Mouse (Mus musculus): ENCODE data around the gene Fndc10. TPM values are rescaled to one million over a fixed set of nuclear protein-coding genes. Genes with fewer than 3 reads are reported as not detected.

Gene Fndc10
- polyA plus RNA-seq, 1 experiment = 11.8 TPM

- no peaks in the 10 kb centered on the region; the same call in 1 of the 2 replicates for H3K4me1 ChIP-seq (ENCODE audit: control insufficient read depth, insufficient read depth, low read length)
- TF ChIP-seq CTCF (IDR thresholded peaks at IDR 0.05; ENCODE audit: insufficient read depth, low read length) (peak; percentile 21; the same call in 1 of the 2 replicates), POLR2A (IDR thresholded peaks at IDR 0.05; ENCODE audit: borderline replicate concordance, extremely low read depth, low read depth, low read length) (no peak)
- DNase-seq = no peak
- H3K4me3 ChIP-seq (replicated peaks; ENCODE audit: extremely low read depth, low read depth, low read length) = no peak overlapping the region
These were observed 6.3 kb downstream of the Fndc10 start for GRCm38 (mm10) chr4:155700425-155700824.

DNA sequence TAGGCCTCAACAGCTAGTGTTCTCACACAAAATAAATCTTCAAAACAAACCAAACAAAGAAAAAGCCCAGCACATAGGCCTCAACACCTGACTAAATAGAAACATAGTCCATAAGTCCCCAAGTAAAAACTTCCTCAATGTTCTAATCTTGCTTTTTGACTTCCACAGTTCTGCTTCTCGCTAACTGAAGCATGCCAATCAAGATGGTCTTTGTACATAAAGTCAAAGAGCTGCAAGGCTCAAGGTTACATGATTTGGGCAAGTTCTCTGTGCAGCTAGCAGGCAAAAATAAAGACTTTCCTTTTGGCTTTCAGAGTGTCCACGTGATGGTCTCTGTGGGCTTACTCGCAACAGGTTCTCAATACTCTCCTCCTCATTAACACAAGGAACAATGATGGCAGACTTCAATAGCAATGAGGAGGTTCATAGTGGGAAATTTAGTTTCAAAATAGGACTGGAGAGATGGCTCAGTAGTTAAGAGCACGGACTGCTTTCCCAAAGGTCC is 9.3 kb downstream of the Fndc10 start:
- no peak overlapping the region for H3K4me3 ChIP-seq (replicated peaks; ENCODE audit: extremely low read depth, low read depth, low read length)
- peaks cover 5% of the 10 kb centered on the region for H3K4me1 ChIP-seq (ENCODE audit: control insufficient read depth, insufficient read depth, low read length)
- WGBS = 95% methylated on average over 4 of the region's 4 CpGs
- no peak for DNase-seq
- TF ChIP-seq CTCF (IDR thresholded peaks at IDR 0.05; ENCODE audit: insufficient read depth, low read length) (no peak), POLR2A (IDR thresholded peaks at IDR 0.05; ENCODE audit: borderline replicate concordance, extremely low read depth, low read depth, low read length) (no peak)

GRCm38 (mm10) chr4:155704721-155705591 is 10.8 kb downstream of the Fndc10 start, which contains the start of gene Ssu72:
TSS of gene Ssu72 (plus strand) at chr4:155704800.
- Histone ChIP-seq H3K4me3 (replicated peaks; ENCODE audit: extremely low read depth, low read depth, low read length) (peak within 1 kb of the TSS; percentile 98), H3K4me1 (ENCODE audit: control insufficient read depth, insufficient read depth, low read length) (peaks cover 5% of the 10 kb centered on the region)
- DNase-seq = peak; percentile 98
- WGBS = under 1% methylated on average over 83 of the region's 83 CpGs
- TF ChIP-seq POLR2A (IDR thresholded peaks at IDR 0.05; ENCODE audit: borderline replicate concordance, extremely low read depth, low read depth, low read length) = peak; percentile 78; the same call in 1 of the 2 replicates
- TF ChIP-seq CTCF (IDR thresholded peaks at IDR 0.05; ENCODE audit: insufficient read depth, low read length) = no peak

DNA sequence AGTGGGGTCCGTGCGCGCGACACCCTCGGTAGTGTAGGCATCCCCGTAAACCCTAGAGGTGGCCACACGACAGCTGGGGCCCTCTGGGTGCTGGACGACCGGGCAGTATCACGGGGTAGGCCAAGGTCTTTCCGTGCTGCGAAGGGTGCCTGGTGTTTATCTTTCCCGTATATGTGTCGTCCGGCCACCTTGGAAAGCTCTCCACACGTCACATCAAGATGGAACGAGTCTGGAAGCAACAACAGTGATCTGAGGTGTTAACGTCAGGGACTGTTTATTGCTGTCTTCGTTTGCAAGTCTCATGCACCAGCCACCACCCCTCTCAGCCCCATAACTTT is 11.4 kb downstream of the Fndc10 start:
- DNase-seq = no peak
- TF ChIP-seq CTCF (IDR thresholded peaks at IDR 0.05; ENCODE audit: insufficient read depth, low read length) = no peak
- no peak for TF ChIP-seq POLR2A (IDR thresholded peaks at IDR 0.05; ENCODE audit: borderline replicate concordance, extremely low read depth, low read depth, low read length)

DNA sequence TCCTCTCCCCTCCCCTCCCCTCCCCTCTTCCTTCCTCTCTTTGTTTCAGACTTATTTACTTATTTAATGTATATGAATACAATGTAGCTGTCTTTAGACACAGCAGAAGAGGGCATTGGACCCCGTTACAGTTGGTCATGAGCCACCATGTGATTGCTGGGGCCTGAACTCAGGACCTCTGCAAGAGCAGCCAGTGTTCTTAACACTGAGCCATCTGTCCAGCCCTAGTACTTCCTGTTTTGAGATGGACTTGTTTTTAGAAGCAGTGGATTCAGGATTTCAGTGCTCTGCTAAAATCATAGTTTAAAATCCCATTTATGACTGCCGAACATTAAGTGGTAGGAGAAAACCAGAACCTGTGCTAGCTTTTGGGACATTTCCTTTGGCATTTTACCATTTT is 14.4 kb downstream of the Fndc10 start:
- no peak for DNase-seq
- 50% methylated on average over 2 of the region's 2 CpGs for WGBS
- TF ChIP-seq POLR2A (IDR thresholded peaks at IDR 0.05; ENCODE audit: borderline replicate concordance, extremely low read depth, low read depth, low read length) (no peak), CTCF (IDR thresholded peaks at IDR 0.05; ENCODE audit: insufficient read depth, low read length) (no peak)
- H3K4me3 ChIP-seq (replicated peaks; ENCODE audit: extremely low read depth, low read depth, low read length) = no peak overlapping the region
- peaks cover 17% of the 10 kb centered on the region for H3K4me1 ChIP-seq (ENCODE audit: control insufficient read depth, insufficient read depth, low read length)

More for the DNA sequence above, 11.4 kb downstream of the Fndc10 start:
- WGBS = under 1% methylated on average over 19 of the region's 19 CpGs
- Histone ChIP-seq H3K4me3 (replicated peaks; ENCODE audit: extremely low read depth, low read depth, low read length) (peak overlapping the region; percentile 98), H3K4me1 (ENCODE audit: control insufficient read depth, insufficient read depth, low read length) (peaks cover 10% of the 10 kb centered on the region)

- Histone ChIP-seq H3K4me3 (replicated peaks; ENCODE audit: extremely low read depth, low read depth, low read length) (no peak overlapping the region), H3K4me1 (ENCODE audit: control insufficient read depth, insufficient read depth, low read length) (peaks cover 17% of the 10 kb centered on the region)
- no peak for TF ChIP-seq CTCF (IDR thresholded peaks at IDR 0.05; ENCODE audit: insufficient read depth, low read length)
- no peak for TF ChIP-seq POLR2A (IDR thresholded peaks at IDR 0.05; ENCODE audit: borderline replicate concordance, extremely low read depth, low read depth, low read length)
- DNase-seq = no peak
These were observed 14.8 kb downstream of the Fndc10 start for GRCm38 (mm10) chr4:155708988-155709387.

GRCm38 (mm10) chr4:155710521-155711252 is 16.5 kb downstream of the Fndc10 start:
- no peak for TF ChIP-seq POLR2A (IDR thresholded peaks at IDR 0.05; ENCODE audit: borderline replicate concordance, extremely low read depth, low read depth, low read length)
- TF ChIP-seq CTCF (IDR thresholded peaks at IDR 0.05; ENCODE audit: insufficient read depth, low read length) = no peak
- WGBS = 29% methylated on average over 6 of the region's 6 CpGs
- no peak overlapping the region for H3K4me3 ChIP-seq (replicated peaks; ENCODE audit: extremely low read depth, low read depth, low read length)
- no peak for DNase-seq
- peaks cover 17% of the 10 kb centered on the region for H3K4me1 ChIP-seq (ENCODE audit: control insufficient read depth, insufficient read depth, low read length)

- H3K4me3 ChIP-seq (replicated peaks; ENCODE audit: extremely low read depth, low read depth, low read length) = no peak overlapping the region
- TF ChIP-seq POLR2A (IDR thresholded peaks at IDR 0.05; ENCODE audit: borderline replicate concordance, extremely low read depth, low read depth, low read length) = no peak
- TF ChIP-seq CTCF (IDR thresholded peaks at IDR 0.05; ENCODE audit: insufficient read depth, low read length) = no peak
- no peaks in the 10 kb centered on the region for H3K4me1 ChIP-seq (ENCODE audit: control insufficient read depth, insufficient read depth, low read length)
- DNase-seq = peak; percentile 26
- WGBS = 53% methylated on average over 4 of the region's 4 CpGs
These were observed 27.5 kb downstream of the Fndc10 start for GRCm38 (mm10) chr4:155721668-155722083.

DNA sequence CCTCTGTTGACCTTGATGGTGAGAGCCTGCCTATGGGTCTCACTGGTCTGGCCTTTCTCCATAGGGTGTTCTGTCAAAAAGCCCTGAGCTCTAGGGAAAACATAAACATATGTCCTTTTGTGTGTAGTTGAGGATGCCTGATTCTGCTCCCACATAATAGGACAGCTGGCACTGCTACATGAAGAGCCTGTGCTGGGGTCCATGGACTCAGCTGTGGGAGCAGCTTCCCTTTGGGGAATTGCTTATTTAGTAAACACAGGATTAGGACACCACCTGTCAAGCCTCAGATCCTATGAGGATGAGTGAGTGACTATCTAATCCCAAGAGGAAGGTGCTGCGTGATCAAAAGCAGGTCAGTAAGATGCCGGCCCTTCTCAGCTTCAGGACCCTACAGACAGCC is 33.9 kb downstream of the Fndc10 start:
- DNase-seq = no peak
- WGBS = 89% methylated on average over 2 of the region's 2 CpGs
- no peak overlapping the region for H3K4me3 ChIP-seq (replicated peaks; ENCODE audit: extremely low read depth, low read depth, low read length)
- H3K4me1 ChIP-seq (ENCODE audit: control insufficient read depth, insufficient read depth, low read length) = no peaks in the 10 kb centered on the region
- no peak for TF ChIP-seq CTCF (IDR thresholded peaks at IDR 0.05; ENCODE audit: insufficient read depth, low read length)
- no peak for TF ChIP-seq POLR2A (IDR thresholded peaks at IDR 0.05; ENCODE audit: borderline replicate concordance, extremely low read depth, low read depth, low read length)
